Mouse (Mus musculus): ENCODE data around the gene Nell1.

The Nell1 gene

GRCm38 (mm10) chr7:50041112-50041511 lies 66.4 kb downstream of the Nell1 start:
- peak; percentile 22 for DNase-seq (ENCODE audit: extremely low spot score, low read depth, low spot score)

GRCm38 (mm10) chr7:50050144-50050543 lies 75.5 kb downstream of the Nell1 start:
- no peak for DNase-seq (ENCODE audit: extremely low spot score, low read depth, low spot score)

- no peak for DNase-seq (ENCODE audit: extremely low spot score, low read depth, low spot score)
These were observed 79.0 kb downstream of the Nell1 start for GRCm38 (mm10) chr7:50053704-50054103.

- no peak for DNase-seq (ENCODE audit: extremely low spot score, low read depth, low spot score)
These were observed 119.8 kb downstream of the Nell1 start for GRCm38 (mm10) chr7:50094461-50094860.

- DNase-seq (ENCODE audit: extremely low spot score, low read depth, low spot score): no peak
These were observed 131.1 kb downstream of the Nell1 start for GRCm38 (mm10) chr7:50105612-50106321.

GRCm38 (mm10) chr7:50107261-50107660 lies 132.6 kb downstream of the Nell1 start:
- no peak for DNase-seq (ENCODE audit: extremely low spot score, low read depth, low spot score)

- DNase-seq (ENCODE audit: extremely low spot score, low read depth, low spot score): no peak
These were observed 143.7 kb downstream of the Nell1 start for GRCm38 (mm10) chr7:50118348-50118747.

GRCm38 (mm10) chr7:50137706-50138105 lies 163.0 kb downstream of the Nell1 start:
- no peak for DNase-seq (ENCODE audit: extremely low spot score, low read depth, low spot score)

GRCm38 (mm10) chr7:50149326-50149725 lies 174.7 kb downstream of the Nell1 start:
- peak; percentile 42 for DNase-seq (ENCODE audit: extremely low spot score, low read depth, low spot score)

- DNase-seq (ENCODE audit: extremely low spot score, low read depth, low spot score): no peak
These were observed 176.2 kb downstream of the Nell1 start for GRCm38 (mm10) chr7:50150838-50151237.

- no peak for DNase-seq (ENCODE audit: extremely low spot score, low read depth, low spot score)
These were observed 179.0 kb downstream of the Nell1 start for GRCm38 (mm10) chr7:50153618-50154017.

GRCm38 (mm10) chr7:50162602-50163001 lies 187.9 kb downstream of the Nell1 start:
- no peak for DNase-seq (ENCODE audit: extremely low spot score, low read depth, low spot score)

- DNase-seq (ENCODE audit: extremely low spot score, low read depth, low spot score): no peak
These were observed 194.1 kb downstream of the Nell1 start for GRCm38 (mm10) chr7:50168778-50169177.

- no peak for DNase-seq (ENCODE audit: extremely low spot score, low read depth, low spot score)
These were observed 211.6 kb downstream of the Nell1 start for GRCm38 (mm10) chr7:50186306-50186705.

GRCm38 (mm10) chr7:50193955-50194354 lies 219.3 kb downstream of the Nell1 start:
- no peak for DNase-seq (ENCODE audit: extremely low spot score, low read depth, low spot score)

- no peak for DNase-seq (ENCODE audit: extremely low spot score, low read depth, low spot score)
These were observed 220.5 kb downstream of the Nell1 start for GRCm38 (mm10) chr7:50195080-50195611.

- DNase-seq (ENCODE audit: extremely low spot score, low read depth, low spot score): no peak
These were observed 230.6 kb downstream of the Nell1 start for GRCm38 (mm10) chr7:50205268-50205667.

- no peak for DNase-seq (ENCODE audit: extremely low spot score, low read depth, low spot score)
These were observed 236.1 kb downstream of the Nell1 start for GRCm38 (mm10) chr7:50210678-50211251.

- DNase-seq (ENCODE audit: extremely low spot score, low read depth, low spot score): no peak
These were observed 247.2 kb downstream of the Nell1 start for GRCm38 (mm10) chr7:50221849-50222248.

- DNase-seq (ENCODE audit: extremely low spot score, low read depth, low spot score): no peak
These were observed 252.0 kb downstream of the Nell1 start for GRCm38 (mm10) chr7:50226621-50227020.

GRCm38 (mm10) chr7:50228273-50228672 lies 253.6 kb downstream of the Nell1 start:
- DNase-seq (ENCODE audit: extremely low spot score, low read depth, low spot score): no peak

GRCm38 (mm10) chr7:50241213-50241612 lies 266.5 kb downstream of the Nell1 start:
- DNase-seq (ENCODE audit: extremely low spot score, low read depth, low spot score): no peak
